8 mouse cellular contexts compared by ENCODE assay signal in genomic region chr7:38227900-38228298, GRCm38 (mm10). TPM values are rescaled to one million over a fixed set of nuclear protein-coding genes. Genes with fewer than 3 reads are reported as not detected.
A peak's percentile ranks its signal among the peaks of the same experiment; 100 is the strongest.
DNase-seq lines count a peak whose midpoint lies in the region; ATAC-seq and TF ChIP-seq lines count a peak whose summit lies in the region.

TSS of gene Plekhf1 (minus strand) at chr7:38228016.

- H3K36me3 ChIP-seq in embryonic facial prominence, embryonic 13.5 days = no peaks in the 10 kb centered on the region
- no peaks in the 10 kb centered on the region for H3K36me3 ChIP-seq in heart, adult 2 months (ENCODE audit: control insufficient read depth, insufficient read depth, low read length)
- no peaks in the 10 kb centered on the region for H3K36me3 ChIP-seq in kidney, adult 2 months (ENCODE audit: control insufficient read depth, insufficient read depth, low read length)
- H3K36me3 ChIP-seq in limb, embryonic 11.5 days (ENCODE audit: control insufficient read depth, insufficient read depth, low read length) = no peaks in the 10 kb centered on the region
- H3K36me3 ChIP-seq in midbrain, embryonic 13.5 days = no peaks in the 10 kb centered on the region
- H3K36me3 ChIP-seq in small intestine, adult 2 months (ENCODE audit: control insufficient read depth, insufficient read depth, low read length) = no peaks in the 10 kb centered on the region; the same call in 1 of the 2 replicates

- H3K4me3 ChIP-seq in embryonic facial prominence, embryonic 13.5 days = peak within 1 kb of the TSS; percentile 64
- H3K4me3 ChIP-seq in heart, adult 2 months = peak within 1 kb of the TSS; percentile 78
- peak within 1 kb of the TSS; percentile 78 for H3K4me3 ChIP-seq in kidney, adult 2 months (ENCODE audit: insufficient read depth, low read depth, low read length)
- peak within 1 kb of the TSS; percentile 47 for H3K4me3 ChIP-seq in limb, embryonic 11.5 days (ENCODE audit: low read depth, low read length)
- H3K4me3 ChIP-seq in midbrain, embryonic 13.5 days (replicated peaks) = peak within 1 kb of the TSS; percentile 53
- H3K4me3 ChIP-seq in small intestine, adult 2 months (ENCODE audit: low read depth, low read length) = peak within 1 kb of the TSS; percentile 88

- peaks cover 18% of the 10 kb centered on the region for H3K27me3 ChIP-seq in embryonic facial prominence, embryonic 13.5 days
- no peaks in the 10 kb centered on the region for H3K27me3 ChIP-seq in heart, adult 2 months (ENCODE audit: control insufficient read depth, insufficient read depth, low read length)
- H3K27me3 ChIP-seq in kidney, adult 2 months (replicated peaks; ENCODE audit: control insufficient read depth, insufficient read depth, low read length) = no peaks in the 10 kb centered on the region
- 0 out of 2 replicates have a peak, but pooled peaks cover 2% of the 10 kb centered on the region for H3K27me3 ChIP-seq in limb, embryonic 11.5 days (ENCODE audit: control insufficient read depth, insufficient read depth, low read length)
- peaks cover 28% of the 10 kb centered on the region for H3K27me3 ChIP-seq in midbrain, embryonic 13.5 days
- no peaks in the 10 kb centered on the region for H3K27me3 ChIP-seq in small intestine, adult 2 months (ENCODE audit: control insufficient read depth, insufficient read depth, low read length)

- peaks cover 16% of the 10 kb centered on the region for H3K4me1 ChIP-seq in embryonic facial prominence, embryonic 13.5 days
- peaks cover 4% of the 10 kb centered on the region for H3K4me1 ChIP-seq in heart, adult 2 months (ENCODE audit: control insufficient read depth, insufficient read depth, low read length)
- H3K4me1 ChIP-seq in kidney, adult 2 months (ENCODE audit: control insufficient read depth, insufficient read depth, low read length) = peaks cover 8% of the 10 kb centered on the region; the same call in 1 of the 2 replicates
- H3K4me1 ChIP-seq in limb, embryonic 11.5 days (ENCODE audit: control insufficient read depth, insufficient read depth, low read length) = 0 out of 2 replicates have a peak, but pooled peaks cover 4% of the 10 kb centered on the region
- H3K4me1 ChIP-seq in midbrain, embryonic 13.5 days (replicated peaks) = peaks cover 12% of the 10 kb centered on the region
- H3K4me1 ChIP-seq in small intestine, adult 2 months (ENCODE audit: control insufficient read depth, insufficient read depth, insufficient read length, low read length) = peaks cover 11% of the 10 kb centered on the region; the same call in 1 of the 2 replicates

- TF ChIP-seq POLR2A in heart, adult 2 months (IDR thresholded peaks at IDR 0.05; ENCODE audit: insufficient read depth, low read depth, low read length) = peak; percentile 93
- peak; percentile 64 for TF ChIP-seq POLR2A in kidney, adult 2 months (IDR thresholded peaks at IDR 0.05; ENCODE audit: low read depth, low read length)
- TF ChIP-seq POLR2A in small intestine, adult 2 months (IDR thresholded peaks at IDR 0.05; ENCODE audit: low read depth, low read length) = peak; percentile 90

- peak within 1 kb of the TSS; percentile 75 for H3K9ac ChIP-seq in embryonic facial prominence, embryonic 13.5 days
- H3K9ac ChIP-seq in heart, adult 2 months (ENCODE audit: low read depth, low read length) = peak within 1 kb of the TSS; percentile 76
- peak within 1 kb of the TSS; percentile 45 for H3K9ac ChIP-seq in limb, embryonic 11.5 days (ENCODE audit: low read length)
- H3K9ac ChIP-seq in midbrain, embryonic 13.5 days (replicated peaks) = peak within 1 kb of the TSS; percentile 62

- no peaks in the 10 kb centered on the region for H3K9me3 ChIP-seq in embryonic facial prominence, embryonic 13.5 days
- H3K9me3 ChIP-seq in limb, embryonic 11.5 days (ENCODE audit: control insufficient read depth, low read length) = no peaks in the 10 kb centered on the region
- H3K9me3 ChIP-seq in midbrain, embryonic 13.5 days = no peaks in the 10 kb centered on the region

- peak; percentile 93 for DNase-seq in 3T3-L1 (ENCODE audit: low read depth, low spot score)
- DNase-seq in adrenal gland, postnatal 4 days (ENCODE audit: low spot score in 2 of 2) = peak; percentile 77 to 80
- peak; percentile 95 to 96 for DNase-seq in heart, adult 2 months
- DNase-seq in kidney, adult 2 months = peak; percentile 98
- DNase-seq in limb, embryonic 11.5 days (ENCODE audit: low spot score) = peak; percentile 95

- TF ChIP-seq CTCF in heart, adult 2 months (IDR thresholded peaks at IDR 0.05) = no peak
- TF ChIP-seq CTCF in kidney, adult 2 months (conservative IDR thresholded peaks at IDR 0.05; ENCODE audit: insufficient read depth, insufficient read length, low read depth, low read length) = no peak
- TF ChIP-seq CTCF in small intestine, adult 2 months (IDR thresholded peaks at IDR 0.05; ENCODE audit: extremely low read depth, insufficient read length, insufficient replicate concordance, low read depth, low read length) = no peak

- H3K27ac ChIP-seq in embryonic facial prominence, embryonic 13.5 days = peak within 1 kb of the TSS; percentile 34
- peak within 1 kb of the TSS; percentile 87 for H3K27ac ChIP-seq in heart, adult 2 months
- H3K27ac ChIP-seq in kidney, adult 2 months (ENCODE audit: insufficient read depth, low read depth, low read length) = peak within 1 kb of the TSS; percentile 81
- H3K27ac ChIP-seq in limb, embryonic 11.5 days (replicated peaks; ENCODE audit: low read depth, low read length) = peak within 1 kb of the TSS; percentile 57; the same call in 1 of the 2 replicates
- no peak within 1 kb of the TSS for H3K27ac ChIP-seq in midbrain, embryonic 13.5 days
- peak within 1 kb of the TSS; percentile 77 for H3K27ac ChIP-seq in small intestine, adult 2 months (ENCODE audit: insufficient read depth, low read depth, low read length)

- WGBS in embryonic facial prominence, embryonic 13.5 days = under 1% methylated on average over 36 of the region's 36 CpGs
- 1% methylated on average over 36 of the region's 36 CpGs for WGBS in heart, adult 2 months
- under 1% methylated on average over 36 of the region's 36 CpGs for WGBS in kidney, adult 2 months
- under 1% methylated on average over 36 of the region's 36 CpGs for WGBS in limb, embryonic 11.5 days
- WGBS in midbrain, embryonic 13.5 days = under 1% methylated on average over 36 of the region's 36 CpGs
- WGBS in small intestine, adult 2 months = under 1% methylated on average over 36 of the region's 36 CpGs

- intact Hi-C loops in heart, adult 2 months (cut with DNase I) = no loop called here

- TF ChIP-seq EP300 in heart, adult 2 months (IDR thresholded peaks at IDR 0.05; ENCODE audit: insufficient read depth, low read depth, low read length) = peak; percentile 62; the same call in 1 of the 2 replicates

- H3K79me2 ChIP-seq in heart, adult 2 months (replicated peaks; ENCODE audit: control insufficient read depth, insufficient read depth, low read length) = no peaks in the 10 kb centered on the region

- peak within 1 kb of the TSS; percentile 77 for H3K4me2 ChIP-seq in embryonic facial prominence, embryonic 13.5 days
- H3K4me2 ChIP-seq in limb, embryonic 11.5 days (ENCODE audit: low read depth, severe bottlenecking) = peak within 1 kb of the TSS; percentile 61
- peak within 1 kb of the TSS; percentile 89 for H3K4me2 ChIP-seq in midbrain, embryonic 13.5 days (replicated peaks)

- peak; percentile 92 for ATAC-seq in embryonic facial prominence, embryonic 13.5 days (ENCODE audit: insufficient number of reproducible peaks, insufficient read depth, low FRiP score, low TSS enrichment, low read depth)
- peak; percentile 91 for ATAC-seq in limb, embryonic 11.5 days (ENCODE audit: insufficient number of reproducible peaks, low FRiP score, low TSS enrichment, low read depth)
- ATAC-seq in midbrain, embryonic 13.5 days = peak; percentile 91

RNA-seq across cellular contexts. Expression of gene Plekhf1, which starts in this region (rescaled TPM):
- 1 to 10 TPM; 2.7 to 3.0 TPM for total RNA-seq in adrenal gland, postnatal 4 days (2021)
- polyA plus RNA-seq in embryonic facial prominence, embryonic 13.5 days (2015; fragmentation: Nextera tagmentation; extraction: Ambion mirVana) = 3.8 and 3.9 TPM in 2 replicates
- 10 to 100 TPM in 1 of 2 experiments, 1 to 10 TPM in 1; 9.3 to 14.6 TPM for total RNA-seq in heart, adult 2 months (2021)
- 8.6 and 8.9 TPM in 2 replicates for polyA plus RNA-seq in heart, adult 2 months (2012; rRNA removed)
- polyA plus RNA-seq in kidney, adult 2 months (2012; rRNA removed) = 6.3 and 6.4 TPM in 2 replicates
- polyA plus RNA-seq in limb, embryonic 11.5 days (2014; fragmentation: Nextera tagmentation; extraction: Ambion mirVana) = 4.1 and 4.2 TPM in 2 replicates
- 0.58 TPM in 2 replicates for polyA plus RNA-seq in midbrain, embryonic 13.5 days (2015; fragmentation: Nextera tagmentation; extraction: Ambion mirVana)
- 5.4 and 12.8 TPM in 2 replicates for polyA plus RNA-seq in small intestine, adult 2 months (2012; rRNA removed)

Comparison
In these comparisons a context has a peak if more than half of its experiments do, and no peak if none do; other contexts are left out.
1. Peak in ATAC-seq, H3K4me3 ChIP-seq, H3K9ac ChIP-seq and H3K4me2 ChIP-seq in midbrain, embryonic 13.5 days; RNA of the gene not detected or under 1 TPM.